Mouse (Mus musculus): ENCODE data around the gene Ahr.
A peak's percentile ranks its signal among the peaks of the same experiment; 100 is the strongest.

Ahr gene

DNA sequence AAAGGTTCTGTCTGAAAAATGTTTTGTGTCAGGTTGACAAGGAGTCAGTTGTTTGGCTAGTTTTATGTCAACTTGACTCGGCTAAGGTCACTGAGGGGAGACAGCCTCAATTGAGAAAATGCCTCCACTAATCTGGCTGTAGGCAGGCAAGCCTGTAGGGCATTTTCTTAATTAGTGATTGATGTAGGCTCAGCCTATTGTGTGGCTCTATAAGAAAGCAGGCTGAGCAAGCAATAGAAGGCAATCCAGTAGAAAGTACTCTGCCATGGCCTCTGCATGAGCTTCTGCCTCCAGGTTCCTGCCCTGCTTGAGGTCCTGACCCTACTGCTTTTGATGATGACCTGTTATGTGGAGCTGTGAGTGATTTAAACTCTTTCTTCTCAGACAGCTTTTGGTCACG is 33.4 kb downstream of the Ahr start:
- DNase-seq (ENCODE audit: low read depth) = no peak

DNA sequence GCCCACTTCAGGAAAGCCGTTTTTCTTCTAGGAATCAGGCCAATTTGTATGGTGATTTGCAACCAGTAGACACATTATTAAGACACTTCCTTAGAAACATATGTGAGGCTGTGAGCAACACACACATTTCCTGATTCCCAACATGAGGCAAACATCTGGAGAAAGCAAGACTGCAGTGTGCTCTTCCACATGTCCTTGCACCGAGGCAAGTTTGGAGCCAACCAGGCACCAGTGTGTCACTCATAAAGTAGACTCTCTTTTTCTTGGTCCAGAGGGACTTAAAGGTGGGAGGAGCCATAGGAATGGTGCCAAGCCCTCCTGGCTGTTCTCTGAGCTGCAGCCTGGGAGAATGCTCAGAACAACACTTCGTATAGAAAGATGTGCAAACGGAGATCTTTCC is 39.6 kb downstream of the Ahr start:
- no peak for DNase-seq (ENCODE audit: low read depth)

DNA sequence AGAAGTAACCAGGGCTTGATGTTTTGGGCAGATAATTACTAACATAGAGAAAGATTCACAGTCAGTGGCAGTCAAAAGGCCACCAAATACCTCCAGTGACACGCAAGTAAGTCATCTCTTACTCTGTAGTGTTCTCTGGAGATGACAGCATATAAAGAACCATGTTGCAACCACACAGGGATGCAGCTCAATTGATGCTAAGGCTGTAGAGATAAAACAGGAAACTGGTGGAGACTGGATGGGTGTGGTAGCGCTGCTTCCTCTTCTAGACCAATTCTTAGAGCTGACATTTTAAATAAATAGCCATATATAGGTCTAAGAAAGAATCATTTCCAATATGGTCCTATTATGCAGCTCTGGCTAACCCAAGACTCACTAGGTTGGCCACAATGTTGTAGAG is 54.1 kb downstream of the Ahr start:
- no peak for DNase-seq (ENCODE audit: low read depth)

DNA sequence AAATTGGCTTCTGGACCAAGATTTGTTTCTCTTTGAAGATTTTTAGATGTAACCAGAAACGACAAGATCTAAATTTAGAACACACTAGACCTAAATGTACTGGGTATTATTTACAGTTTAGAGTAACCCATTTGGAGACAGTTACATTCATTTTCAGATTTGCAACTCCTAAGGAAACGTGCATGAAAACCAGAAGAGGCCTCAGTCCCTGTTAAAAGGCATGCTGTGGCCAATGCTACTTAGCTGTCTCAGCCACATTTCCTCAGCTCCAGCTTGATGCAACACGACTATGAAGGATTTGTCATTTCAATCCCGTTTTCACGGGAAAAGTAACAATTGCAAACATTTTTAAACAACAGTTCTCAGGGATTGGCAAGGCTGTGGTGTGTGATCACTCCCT is 55.9 kb downstream of the Ahr start:
- peak; percentile 80 for DNase-seq (ENCODE audit: low read depth)

DNA sequence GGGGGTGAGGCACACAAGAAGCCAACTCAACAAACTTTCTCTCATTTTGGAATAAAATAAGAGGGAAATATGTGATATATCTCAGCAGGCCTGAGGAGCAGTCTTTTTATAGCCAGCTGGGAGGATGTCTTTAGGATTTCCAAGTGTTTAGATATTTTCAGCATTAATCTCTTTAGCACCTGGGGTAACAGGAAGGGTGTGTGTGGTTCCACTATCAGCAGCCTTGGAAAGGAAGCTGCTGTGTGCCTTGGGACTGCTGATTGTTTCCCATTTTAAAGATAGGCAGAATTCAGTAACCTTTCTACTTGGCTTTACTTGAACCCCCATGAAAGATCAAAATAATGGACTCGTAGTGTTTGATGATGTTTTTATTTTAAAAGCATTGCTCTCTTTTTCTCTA is 71.4 kb downstream of the Ahr start:
- no peak for DNase-seq (ENCODE audit: low read depth)

DNA sequence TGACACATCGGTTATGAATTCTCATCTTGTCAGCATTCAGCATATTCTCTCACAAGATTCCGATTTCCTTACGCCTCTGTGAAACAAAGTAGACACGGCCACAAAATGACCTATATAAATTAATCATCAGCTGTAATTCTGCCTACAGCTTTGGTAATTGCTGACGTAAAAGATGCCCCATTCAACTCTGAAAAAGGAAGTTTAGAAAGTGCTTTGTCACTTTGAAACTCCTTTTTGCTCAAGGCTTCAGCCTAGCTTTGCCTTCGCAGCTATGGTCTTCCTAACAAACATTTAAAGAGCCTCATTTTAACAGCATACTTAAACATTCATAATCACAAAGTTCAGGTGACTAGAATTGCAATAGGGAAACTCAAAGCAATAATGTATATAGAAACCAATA is 72.2 kb downstream of the Ahr start:
- DNase-seq (ENCODE audit: low read depth) = no peak

DNA sequence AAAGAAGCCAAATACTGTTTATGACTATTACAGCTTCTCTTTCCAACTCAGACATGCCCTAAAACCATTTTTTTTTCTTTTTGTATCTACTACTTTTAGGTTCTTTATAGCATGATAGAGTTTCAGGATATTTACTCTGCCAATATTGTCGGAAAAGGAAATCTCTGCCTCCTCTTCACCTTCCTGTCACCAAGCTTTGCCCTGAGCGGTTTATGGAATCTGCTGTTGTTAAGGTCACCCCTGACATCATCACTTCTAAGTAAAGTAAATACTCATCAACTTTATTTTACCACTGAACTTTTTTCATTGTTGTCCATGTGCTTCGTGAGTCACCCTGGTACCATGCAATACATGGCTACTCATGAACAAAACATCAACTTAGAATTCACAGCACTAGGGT is 75.2 kb downstream of the Ahr start:
- no peak for DNase-seq (ENCODE audit: low read depth)

Measured in fibroblast of lung, adult 2 months (primary cell).